17 mouse cellular contexts compared by ENCODE assay signal in the genomic region with DNA sequence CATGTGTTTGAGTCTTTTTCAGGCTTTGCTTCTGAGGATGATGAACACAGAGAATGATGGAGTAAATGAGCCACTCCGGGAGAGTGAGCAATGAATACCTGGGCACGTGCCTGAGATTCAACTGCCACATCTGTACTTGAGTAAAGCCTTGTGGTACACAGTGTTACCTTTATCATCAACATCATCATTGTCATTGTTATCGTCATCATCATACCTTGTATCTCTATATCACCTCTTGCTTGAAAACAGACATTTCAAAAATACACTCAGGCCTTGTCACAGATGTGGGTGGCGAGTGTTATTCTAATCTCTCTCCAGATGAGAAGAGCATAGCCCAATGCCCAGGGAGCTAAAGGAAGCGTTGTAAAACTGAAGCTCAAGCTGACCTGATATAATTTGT.
A peak's percentile ranks its signal among the peaks of the same experiment; 100 is the strongest.
DNase-seq lines count a peak whose midpoint lies in the region; ATAC-seq lines count a peak whose summit lies in the region.
"Had no signal": no experiment of that assay in that cellular context is flagged by ENCODE, and none has a peak within 500 bp of the region (broad histone marks: within the 10 kb centered on the region; RNA-seq: fewer than 3 reads in every experiment).

No protein-coding gene starts in this region.

- peak; percentile 85 for ATAC-seq in CD4-positive, CD25-positive, alpha-beta regulatory T cell, adult 4 months
- peak; percentile 68 for ATAC-seq in inflammation-experienced regulatory T-cells, adult 6 months
- 0 out of 2 replicates have a peak, but pooled peaks have one; percentile 1 for ATAC-seq in neutrophil, adult 5-6 weeks (ENCODE audit: extremely low read depth, insufficient number of reproducible peaks, low FRiP score, poor library complexity, severe bottlenecking)
- ATAC-seq: forebrain, postnatal 0 days; intestine, postnatal 0 days had no signal

- DNase-seq in T-cell, adult 2 months (ENCODE audit: low spot score) = peak; percentile 63
- no peak for DNase-seq in lung, postnatal 10 days
- DNase-seq in gastrocnemius, postnatal 4 days (ENCODE audit: low spot score in 2 of 2) = no peak
- no peak for DNase-seq in spleen, adult 12 weeks (ENCODE audit: low spot score)
- DNase-seq: adrenal gland, postnatal 14 days; cerebellum, adult 11-12 months; cerebellum, adult 9-10 months; cerebellum, postnatal 25 days; forebrain, postnatal 0 days; gastrocnemius, adult 2 months; gastrocnemius, postnatal 25 days; heart, adult 18-20 months; heart, postnatal 14 days had no signal

Comparison
In these comparisons a context has a peak if more than half of its experiments do, and no peak if none do; other contexts are left out.
1. ATAC-seq: peak in every context shown above with its lines; median percentile 85 in CD4-positive, CD25-positive, alpha-beta regulatory T cell, adult 4 months; 68 in inflammation-experienced regulatory T-cells, adult 6 months; 1 in neutrophil, adult 5-6 weeks.